Mouse (Mus musculus) gastrocnemius, postnatal 10 days (tissue): ENCODE data around the gene Ap5m1. TPM values are rescaled to one million over a fixed set of nuclear protein-coding genes. Genes with fewer than 3 reads are reported as not detected.
"Not testable (repeated sequence)": the region's sequence is repeated elsewhere in the genome, so short reads cannot be mapped to it uniquely, and the experiment has no call there.

Source experiments
- DNase-seq: peaks from one replicate; pipeline ENCODE4 v3.0.0; 2021; ENCODE audit warnings: mixed read lengths
- long read RNA-seq, 2 experiments: library from polyadenylated mRNA; stranded (forward); transcript quantifications; one replicate each; pipeline ENCODE4 v2.0.0; 2021
- total RNA-seq, 2 experiments: library from RNA; stranded (reverse); gene quantifications; 2 replicates each; pipeline ENCODE4 v1.2.3; 2021

Gene Ap5m1
- 10 to 100 TPM in 1 of 2 experiments, 1 to 10 TPM in 1; 9.3 to 10.8 TPM for total RNA-seq
- long read RNA-seq, experiment 1, full-length matches to known transcripts: 9 of 15 reads
- long read RNA-seq, experiment 1, partial matches to known transcripts: 1 of 15 reads
- long read RNA-seq, experiment 1, other reads (novel, unspliced or antisense): 5 of 15 reads
- long read RNA-seq, experiment 2, full-length matches to known transcripts: 3 of 6 reads
- long read RNA-seq, experiment 2, partial matches to known transcripts: 0 of 6 reads
- long read RNA-seq, experiment 2, other reads (novel, unspliced or antisense): 3 of 6 reads

DNA sequence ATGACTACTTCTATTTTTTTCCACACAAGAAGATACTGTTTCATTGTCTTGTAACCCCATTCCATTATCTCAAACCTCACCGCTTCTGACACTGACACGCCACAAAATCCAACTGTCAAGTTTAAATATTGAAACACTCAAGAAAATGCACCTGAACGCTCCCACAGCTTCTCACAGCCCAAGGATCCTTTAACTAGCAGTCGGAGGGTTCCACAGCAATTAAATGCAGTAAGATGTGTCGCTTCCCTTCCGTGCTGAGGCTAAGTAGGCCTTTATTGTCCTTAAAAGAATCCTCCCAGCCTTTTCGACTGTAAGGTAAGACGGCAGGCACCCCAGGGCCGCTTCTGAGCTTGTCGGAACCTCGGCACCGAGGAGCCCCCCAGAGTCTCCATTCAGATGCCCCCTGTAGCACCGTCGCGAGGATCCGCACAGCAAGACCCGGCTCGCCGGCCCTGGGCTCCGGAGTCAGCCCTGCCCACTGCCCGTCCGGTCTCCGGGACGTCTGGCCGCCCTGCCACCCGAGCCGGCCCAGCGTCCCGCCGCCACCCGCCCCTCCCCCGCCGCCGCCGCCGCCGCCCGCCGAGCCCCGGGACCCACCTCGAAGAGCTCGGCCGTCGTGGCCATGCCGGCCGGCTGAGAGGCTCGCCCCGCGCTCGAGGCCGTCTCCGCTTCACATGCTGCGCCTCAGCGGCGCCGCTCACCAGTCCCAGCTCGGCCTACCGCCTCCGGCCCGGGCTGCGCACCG is at the start of gene Ap5m1:
TSS of gene Ap5m1 (plus strand) at position 569 of the 745 bp plus-strand sequence.
- peak; percentile 52 for DNase-seq

DNA sequence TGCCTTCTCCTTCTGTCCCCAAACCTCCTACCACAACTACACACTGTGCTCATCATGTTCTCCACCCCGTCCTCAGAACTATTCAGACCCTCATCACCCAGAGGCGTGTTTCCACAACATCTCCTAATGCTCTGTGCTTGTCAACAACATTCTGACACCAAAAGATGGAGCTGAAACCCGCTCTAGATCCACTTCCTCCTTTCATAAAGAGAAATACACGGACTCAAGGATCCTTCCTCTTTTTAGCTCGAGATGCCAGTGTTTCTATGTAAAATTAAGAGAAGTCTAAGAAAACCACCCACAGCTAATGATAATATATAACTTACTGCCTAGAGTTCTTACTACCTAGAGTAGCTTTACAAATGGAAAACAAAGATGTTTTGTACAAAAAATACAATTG is 46.1 kb upstream of the Ap5m1 start:
- no peak for DNase-seq

DNA sequence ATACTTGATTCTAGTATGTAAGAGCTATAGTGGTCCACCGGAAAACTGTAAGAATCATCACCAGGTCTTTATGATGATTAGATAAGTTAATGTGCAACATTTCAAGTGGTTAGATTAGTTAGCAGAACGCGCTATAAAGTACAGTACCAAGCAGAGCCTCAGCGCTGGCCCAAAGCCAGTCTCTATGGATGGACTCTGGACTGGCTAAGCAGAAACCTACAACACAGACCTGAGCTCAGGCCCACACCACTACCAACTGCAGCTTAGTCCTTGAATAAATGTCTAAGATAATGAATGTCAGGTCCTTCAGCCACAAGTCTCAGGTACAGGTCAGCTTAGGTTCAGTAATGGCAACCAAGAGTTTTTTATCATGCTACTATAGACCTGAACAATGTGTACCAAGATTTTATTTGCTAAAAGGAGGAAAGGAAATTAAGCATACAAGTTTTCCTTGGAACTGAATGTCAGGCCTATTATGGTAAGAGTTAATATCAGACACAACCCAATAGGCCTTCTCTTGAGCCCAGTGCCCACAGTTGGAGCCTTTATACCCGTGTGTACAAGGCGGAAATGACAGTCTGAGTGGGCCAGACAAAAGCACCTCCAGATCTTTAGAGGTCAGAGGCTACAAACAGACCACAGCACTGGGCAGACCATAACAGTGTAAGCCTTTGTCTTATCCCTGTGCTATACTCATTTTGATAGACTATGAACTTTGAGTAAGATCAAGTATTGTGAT is 38.7 kb upstream of the Ap5m1 start:
- DNase-seq: no peak

DNA sequence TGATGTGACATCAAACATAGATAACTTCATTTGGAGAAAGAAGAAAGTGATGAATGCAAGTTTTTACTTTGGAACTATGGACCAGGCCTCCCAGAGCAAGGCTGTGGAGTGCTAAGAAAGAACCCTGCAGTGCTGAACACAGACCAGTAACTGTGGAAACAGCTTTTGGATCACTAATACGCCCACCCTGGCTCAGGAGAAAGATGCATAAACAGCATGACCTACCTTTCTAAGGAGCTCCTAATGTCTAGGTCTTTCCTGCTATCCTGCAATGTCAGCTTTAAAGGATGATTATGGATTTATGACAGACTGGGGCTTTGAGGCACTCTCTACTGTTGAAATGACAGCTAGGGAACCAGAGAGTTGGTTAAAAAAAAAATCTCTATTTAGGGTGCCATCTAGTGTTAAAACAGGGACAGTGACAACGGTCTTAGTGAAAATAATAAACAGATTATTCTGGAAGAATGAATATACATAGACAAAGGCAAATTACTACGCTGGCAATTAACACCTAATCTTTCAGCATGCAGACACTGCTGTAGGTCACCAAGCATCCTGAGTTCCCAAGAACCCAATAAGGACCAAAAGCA is 38.0 kb upstream of the Ap5m1 start:
- DNase-seq: no peak

DNA sequence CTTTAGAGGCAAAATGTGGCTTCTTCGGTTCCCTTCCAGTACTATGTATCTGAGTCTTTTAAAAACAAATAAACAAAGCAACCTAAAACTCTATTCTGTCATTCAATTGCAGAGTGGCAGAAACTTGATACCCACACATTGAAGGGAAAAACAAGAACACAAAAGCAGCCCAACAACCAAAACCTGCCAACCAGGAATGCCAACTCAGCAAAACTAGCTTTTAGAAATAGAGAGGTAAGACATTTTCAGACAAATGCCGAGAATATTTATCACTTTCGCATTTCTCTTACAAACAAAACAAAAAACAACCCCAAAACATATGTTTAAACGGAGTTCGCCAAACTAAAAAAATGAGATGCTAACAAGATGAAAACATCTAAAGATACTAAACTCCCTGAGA is 36.9 kb upstream of the Ap5m1 start:
- no peak for DNase-seq

DNA sequence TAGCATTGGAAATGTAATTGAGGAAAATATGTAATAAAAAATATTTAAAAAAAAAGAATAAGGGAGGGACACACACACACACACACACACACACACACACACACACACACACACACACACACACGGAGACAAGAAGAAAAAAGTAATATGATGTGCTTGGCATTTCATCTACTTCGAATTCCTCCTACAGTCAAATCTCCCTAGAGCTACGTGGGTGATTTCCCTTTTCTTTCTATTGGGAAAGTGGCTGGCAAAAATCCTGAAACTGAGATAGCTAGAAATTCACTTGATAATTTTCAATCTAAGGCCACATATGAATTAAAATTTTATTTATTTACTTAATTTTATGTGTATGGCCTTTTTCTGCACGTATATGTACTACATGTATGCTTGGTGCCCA is 20.3 kb upstream of the Ap5m1 start:
- no peak for DNase-seq

DNA sequence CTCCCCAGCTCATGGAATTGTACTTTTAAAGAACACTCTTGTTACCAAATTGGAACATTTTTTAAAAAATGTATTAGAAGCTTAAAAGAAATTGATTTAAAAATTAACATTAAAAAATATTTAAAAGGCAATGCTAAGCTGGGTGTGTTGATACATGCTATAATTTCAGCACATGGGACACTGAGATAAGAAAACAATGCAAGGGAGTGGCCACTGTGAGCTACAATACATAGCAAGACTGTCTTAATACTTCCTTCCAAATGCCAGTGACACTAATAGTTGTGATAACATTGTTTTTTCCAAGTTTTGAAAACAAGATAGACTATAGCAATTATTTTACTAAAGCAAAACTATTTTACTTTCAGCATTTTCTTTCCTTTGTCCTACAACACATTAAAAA is 16.4 kb upstream of the Ap5m1 start:
- no peak for DNase-seq

DNA sequence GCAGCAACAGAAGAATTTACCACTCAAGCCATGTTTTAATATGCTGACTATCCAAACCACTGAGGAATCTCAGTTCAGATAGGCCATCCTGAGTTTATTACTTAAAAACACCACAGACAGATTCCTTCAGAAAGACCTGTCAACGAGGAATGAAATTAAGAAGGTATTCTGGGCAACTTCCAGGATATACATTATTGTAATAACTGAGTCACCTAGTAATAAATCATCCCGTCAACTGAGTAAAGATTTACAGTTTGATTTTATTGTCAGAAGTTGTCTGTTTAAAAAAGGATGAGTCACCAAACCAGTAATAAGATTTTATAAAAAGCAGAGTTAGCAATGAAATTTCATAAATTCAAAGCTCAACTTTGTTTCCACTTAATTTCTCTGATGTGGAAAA is 2.1 kb upstream of the Ap5m1 start:
- no peak for DNase-seq

DNA sequence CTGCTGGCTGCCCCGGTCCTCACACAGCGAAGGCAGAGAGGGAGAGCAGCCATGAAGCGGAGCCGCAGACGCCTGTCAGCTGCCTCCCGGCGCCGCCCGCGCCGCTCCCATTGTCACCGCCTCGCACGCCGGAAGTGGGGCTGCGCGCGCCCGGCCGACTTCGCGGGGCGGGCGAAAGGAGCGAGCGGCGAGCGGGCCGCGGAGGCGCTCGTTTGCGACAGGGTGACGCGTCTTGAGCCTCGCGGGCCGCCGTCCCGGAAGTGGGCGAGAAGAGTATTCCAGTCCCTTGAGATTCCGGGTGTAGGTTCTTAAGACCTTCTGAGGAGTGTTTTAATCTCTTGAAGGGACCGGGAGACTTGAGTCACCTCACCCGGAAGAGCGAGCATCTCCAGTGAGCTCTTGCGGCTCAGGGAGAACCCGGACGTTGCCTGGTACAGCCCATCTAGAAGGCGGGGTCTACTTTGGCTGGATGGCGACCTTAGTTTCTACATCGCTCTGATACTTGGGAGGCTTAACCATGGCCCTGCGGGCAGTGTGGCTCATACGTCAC is 452 bp downstream of the Ap5m1 start, which contains the start of gene Exoc5:
TSS of gene Exoc5 (minus strand) at position 380 of the 550 bp plus-strand sequence.
- peak; percentile 97 for DNase-seq

DNA sequence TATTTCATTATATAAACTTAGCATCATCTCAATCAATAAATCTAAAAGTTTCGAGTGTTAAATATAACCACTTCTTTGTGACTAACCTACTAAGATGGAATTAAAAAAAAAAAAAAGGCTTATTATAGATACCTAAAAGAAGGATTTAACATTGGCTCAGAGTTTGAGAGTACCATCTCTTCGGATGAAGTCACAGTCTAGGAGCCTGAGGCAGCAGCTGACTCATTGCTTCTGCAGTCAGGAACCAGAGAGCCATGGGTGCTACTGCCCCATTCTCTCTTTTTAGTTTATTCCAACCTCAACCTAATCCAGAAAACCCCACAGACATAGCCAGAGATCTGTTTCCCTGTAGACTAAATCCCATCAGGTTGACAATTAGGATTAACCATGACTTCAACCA is 6.9 kb downstream of the Ap5m1 start:
- DNase-seq: no peak

DNA sequence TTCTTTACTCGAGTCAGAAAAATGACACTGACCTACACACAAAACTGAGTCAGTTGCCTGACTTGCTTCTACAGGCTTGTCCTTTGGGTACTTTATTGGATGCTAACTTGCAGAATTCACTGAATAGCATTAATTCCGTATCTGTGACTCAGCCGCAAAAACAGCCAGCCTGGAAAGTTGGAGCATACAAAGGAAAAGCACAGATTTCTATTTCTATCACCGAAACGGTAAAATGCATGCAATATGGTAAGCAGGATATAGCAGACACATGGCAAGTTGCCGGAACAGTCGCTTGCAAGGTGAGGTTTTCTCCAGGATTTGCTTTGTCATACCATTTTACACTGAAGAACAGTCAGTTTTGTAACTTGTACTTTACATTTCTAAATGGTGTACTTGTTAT is 8.0 kb downstream of the Ap5m1 start:
- DNase-seq: no peak

DNA sequence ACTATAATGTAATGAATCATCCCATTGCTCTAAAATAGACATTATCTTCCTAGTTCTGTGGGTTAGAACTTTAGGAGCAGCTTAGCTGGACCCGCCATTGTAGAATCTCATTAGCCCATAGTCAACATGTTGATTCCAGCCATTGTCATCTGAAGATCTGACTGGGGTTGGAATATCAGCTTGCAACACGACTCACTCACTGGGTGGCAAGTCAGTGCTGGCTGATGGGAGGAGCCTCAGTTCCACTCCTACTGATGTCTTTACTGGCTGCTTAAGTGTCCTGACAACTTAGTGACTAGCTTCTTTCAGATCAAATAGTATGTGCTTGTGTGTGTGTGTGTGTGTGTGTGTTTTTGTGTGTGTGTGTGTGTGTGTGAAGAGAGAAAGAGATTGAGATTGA is 8.5 kb downstream of the Ap5m1 start:
- DNase-seq: no peak

DNA sequence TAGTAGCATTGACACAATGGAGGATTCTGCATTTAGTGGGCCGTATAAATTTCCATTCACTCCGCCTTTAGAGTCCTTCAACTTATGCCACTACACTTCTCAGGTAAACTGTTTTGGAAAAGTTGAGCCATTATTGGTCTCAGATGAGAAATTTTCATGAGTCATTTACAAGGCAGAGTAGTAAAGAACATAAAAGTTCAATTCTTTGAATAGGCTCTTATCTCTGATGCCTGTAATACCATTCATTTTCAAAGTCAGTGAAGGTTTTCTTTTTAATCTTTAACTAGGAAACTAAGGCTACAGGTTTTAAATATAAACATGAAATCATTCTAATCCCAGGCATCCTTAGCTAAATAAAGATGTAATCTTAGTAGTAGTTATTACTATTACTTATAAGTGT is 12.9 kb downstream of the Ap5m1 start:
- DNase-seq: no peak

DNA sequence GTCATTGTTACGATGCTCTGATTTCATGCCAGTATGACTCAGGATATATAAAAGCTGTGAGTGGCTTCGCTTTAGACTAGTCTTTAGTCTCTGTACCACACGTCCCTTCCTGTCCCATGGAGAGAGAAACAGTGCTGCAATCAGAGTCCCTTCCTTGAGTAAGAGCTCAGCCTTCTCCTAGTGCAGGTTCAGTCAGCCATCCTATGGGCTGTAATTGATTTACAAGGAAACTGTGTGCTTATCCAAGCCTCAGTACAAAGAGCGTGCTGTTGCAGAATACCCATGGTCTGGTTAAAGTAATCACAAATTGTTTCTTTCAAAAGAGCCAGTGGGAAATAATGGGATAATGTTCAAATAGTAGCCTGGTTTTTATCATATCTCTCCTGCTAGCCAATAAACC is 20.6 kb downstream of the Ap5m1 start:
- no peak for DNase-seq

DNA sequence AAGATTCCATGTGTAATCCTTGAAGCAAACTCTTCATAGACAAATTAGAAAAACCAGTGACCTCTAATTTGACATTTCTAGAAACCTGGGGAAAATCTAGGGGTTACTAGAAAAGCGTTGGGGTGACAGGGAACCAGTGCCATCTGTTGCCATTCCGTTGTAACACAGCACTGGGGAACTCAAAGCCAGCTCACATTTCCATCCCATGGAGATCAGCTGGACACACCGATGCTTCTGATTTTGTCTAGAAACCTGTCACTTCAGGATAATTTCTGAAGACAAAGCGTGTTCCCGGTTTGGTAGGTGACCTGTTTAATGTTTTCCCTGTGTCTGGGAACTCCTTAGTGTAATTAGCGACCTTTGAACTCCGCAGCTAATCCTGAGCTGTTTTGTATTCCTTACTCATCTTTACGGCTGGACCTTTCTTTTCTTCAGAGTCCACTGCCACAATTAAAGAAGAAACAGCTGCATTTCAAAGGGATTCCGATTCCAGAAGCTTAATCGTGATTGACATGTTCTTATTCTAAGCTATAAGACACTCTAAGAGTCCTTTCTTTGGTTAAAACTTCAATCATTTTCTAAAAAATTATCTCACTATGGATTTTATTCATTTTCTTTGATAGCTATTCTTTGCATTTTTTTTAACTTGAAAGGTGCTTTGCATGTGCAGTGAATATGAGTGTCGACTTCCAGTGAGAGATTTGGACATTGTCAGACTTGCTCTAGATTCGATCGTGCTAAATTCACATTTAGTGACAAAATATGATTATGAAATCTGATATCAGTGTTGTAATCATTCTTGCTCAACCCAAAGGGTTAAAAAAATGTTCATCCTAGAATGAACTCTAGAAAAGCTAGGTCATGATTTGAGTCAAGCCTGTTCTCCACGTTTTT is 22.5 kb downstream of the Ap5m1 start:
- DNase-seq: no peak

DNA sequence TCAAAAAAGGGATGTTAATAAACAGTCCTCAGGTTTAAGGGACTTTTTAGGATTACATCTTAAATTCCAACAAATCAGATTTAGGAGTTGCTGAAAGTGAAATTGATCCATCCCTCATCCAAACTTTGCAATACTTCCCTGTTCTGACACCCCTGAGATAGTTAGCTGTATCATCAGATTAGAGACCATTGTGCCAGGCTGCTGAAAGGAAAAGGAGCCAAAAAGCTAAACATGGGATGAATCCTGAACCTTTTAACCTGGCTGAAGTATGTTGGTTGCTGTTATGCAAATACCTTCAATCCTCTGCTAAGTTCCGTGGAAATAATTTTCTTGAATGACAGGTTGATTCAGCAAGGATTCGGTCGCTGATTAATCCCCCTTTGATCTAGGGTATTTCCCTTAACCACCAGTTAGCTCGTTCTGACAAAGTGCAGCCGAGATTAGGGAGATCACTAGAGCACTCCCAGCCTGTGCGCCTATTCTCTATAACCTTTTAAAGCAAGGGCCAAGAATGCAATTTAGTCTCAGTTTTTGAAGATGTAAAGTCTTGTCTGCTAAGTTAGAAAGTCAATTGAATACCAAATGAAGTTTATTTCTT is 23.7 kb downstream of the Ap5m1 start:
- DNase-seq: no peak

DNA sequence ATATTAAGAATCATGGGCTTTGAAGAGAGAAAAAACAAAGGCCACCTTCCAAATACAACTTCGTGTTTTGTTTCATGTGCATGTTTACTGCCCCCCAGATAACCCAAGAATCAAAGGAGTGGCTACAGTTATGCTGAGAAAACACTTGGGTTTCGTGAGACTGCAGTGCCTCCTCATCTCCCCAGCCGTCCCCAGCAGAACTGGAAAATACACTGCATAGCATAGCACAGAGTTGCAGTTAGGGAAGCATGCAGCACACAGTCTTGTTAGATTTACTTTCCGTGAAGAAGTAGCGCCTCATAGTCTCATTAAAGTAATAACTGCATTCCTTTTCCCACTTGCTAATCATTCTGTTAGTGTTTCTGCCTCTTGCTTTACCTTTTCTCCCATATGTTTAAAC is 24.2 kb downstream of the Ap5m1 start:
- DNase-seq: no peak

DNA sequence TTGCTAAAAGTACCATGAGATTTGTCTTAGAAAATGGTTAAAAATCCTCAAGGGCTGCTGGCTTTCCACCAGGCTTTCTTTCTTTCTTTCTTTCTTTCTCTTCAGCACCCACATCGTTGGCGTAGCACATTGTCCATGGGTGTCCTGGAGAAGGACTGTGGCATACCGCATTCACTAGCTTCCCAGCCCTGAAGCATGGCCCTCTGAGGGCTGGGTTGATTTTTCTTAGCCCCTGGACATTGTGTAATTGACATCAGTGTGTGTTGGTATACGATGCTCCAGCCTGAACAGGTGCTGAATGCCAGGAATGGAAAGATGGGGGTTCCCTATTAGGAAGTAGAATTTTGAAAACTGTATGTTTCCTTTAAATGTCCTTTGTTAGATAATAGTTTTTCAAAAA is 25.4 kb downstream of the Ap5m1 start:
- DNase-seq: no peak

DNA sequence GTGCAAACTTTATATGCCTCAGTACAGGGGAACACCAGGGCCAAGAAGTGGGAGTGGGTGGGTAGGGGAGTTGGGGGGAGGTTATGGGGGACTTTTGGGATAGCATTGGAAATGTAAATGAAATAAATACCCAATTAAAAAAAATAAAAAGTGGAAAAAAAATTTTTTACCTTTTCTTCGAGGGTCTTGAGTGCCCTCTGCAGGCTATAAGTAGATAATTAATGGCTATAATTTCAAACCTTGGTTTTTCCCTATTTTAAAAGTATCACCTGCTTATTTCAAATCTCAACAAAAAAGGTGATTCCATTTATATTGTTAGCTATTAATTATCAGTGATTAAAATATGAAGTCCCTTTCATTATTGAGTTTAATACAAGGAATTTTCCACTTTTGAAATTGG is 25.9 kb downstream of the Ap5m1 start:
- not testable (repeated sequence) for DNase-seq

DNA sequence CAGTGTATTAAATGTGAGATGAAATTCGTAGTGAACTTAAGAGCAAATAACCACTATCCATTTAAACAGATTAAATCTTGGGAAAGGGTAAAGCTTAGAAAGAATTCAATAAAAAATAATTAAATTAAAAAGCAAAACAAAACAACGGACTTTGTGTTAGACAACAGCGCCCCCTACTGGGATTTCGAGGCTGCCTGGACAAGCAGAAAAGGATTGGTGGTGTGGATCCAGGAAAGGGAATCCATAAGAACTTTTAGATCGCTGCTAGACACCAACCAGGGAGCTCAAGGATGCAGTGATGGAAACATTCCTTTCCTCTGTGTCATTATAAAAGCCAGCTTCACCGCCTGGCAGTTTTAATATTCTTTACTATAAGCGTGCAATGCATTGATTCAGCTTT is 52.5 kb downstream of the Ap5m1 start:
- peak; percentile 81 for DNase-seq

DNA sequence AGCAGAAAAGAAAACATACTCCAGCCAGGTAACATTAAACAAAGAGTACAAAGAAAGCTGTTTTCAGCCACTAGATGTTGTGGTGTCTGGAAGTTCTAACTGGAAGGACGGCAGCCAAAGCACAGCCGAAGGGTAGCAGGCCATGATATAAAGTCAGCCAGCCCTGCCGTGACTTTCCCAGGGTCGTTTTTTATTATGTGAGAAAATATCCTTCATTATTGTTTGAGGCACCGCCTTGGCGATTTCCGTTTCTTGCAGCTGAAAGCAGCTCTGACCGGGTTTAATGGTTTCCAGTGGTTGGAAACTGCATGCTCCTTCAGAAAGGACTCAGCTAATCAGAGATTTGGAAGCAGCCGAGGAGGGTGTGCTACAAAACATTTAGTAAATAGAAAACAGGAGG is 55.8 kb downstream of the Ap5m1 start:
- DNase-seq: no peak
